Mouse (Mus musculus) hindbrain, embryonic 16.5 days (tissue): ENCODE data around the gene Plac9a. TPM values are rescaled to one million over a fixed set of nuclear protein-coding genes. Genes with fewer than 3 reads are reported as not detected.

ENCODE experiments used
- ATAC-seq: fragments of 200-750 bp; cut with Nextera tagmentation; 2 replicates; pipeline ENCODE4 v1.8.0; 2017; ENCODE audit warnings: moderate TSS enrichment, moderate library complexity
- H3K27ac ChIP-seq: fragments of 300-500 bp; sonication (generic); 2 replicates; pipeline ENCODE4 v1.5.1; 2014; ENCODE audit warnings: low read depth, mild to moderate bottlenecking, control low read depth, low read length, moderate library complexity
- H3K27me3 ChIP-seq: fragments of 300-500 bp; sonication (generic); replicated peaks from 2 replicates; pipeline ENCODE4 v1.6.1; 2014; ENCODE audit warnings: low read length; ENCODE audit not compliant: control insufficient read depth, insufficient read depth
- H3K36me3 ChIP-seq: fragments of 300-500 bp; sonication (generic); 2 replicates; pipeline ENCODE4 v1.6.1; 2014; ENCODE audit warnings: mild to moderate bottlenecking, low read length, moderate library complexity, mixed read lengths; ENCODE audit not compliant: control insufficient read depth, insufficient read depth
- H3K4me1 ChIP-seq: fragments of 300-500 bp; sonication (generic); 2 replicates; pipeline ENCODE4 v1.6.1; 2014; ENCODE audit warnings: low read depth, low read length; ENCODE audit not compliant: control insufficient read depth, insufficient read depth
- H3K4me2 ChIP-seq: fragments of 300-500 bp; sonication (generic); 2 replicates; pipeline ENCODE4 v1.6.1; 2014; ENCODE audit warnings: mild to moderate bottlenecking, low read length, control low read depth, moderate library complexity
- H3K4me3 ChIP-seq: fragments of 300-500 bp; sonication (generic); 2 replicates; pipeline ENCODE4 v1.5.1; 2014; ENCODE audit warnings: mild to moderate bottlenecking, low read length, control low read depth, moderate library complexity
- H3K9ac ChIP-seq: fragments of 300-500 bp; sonication (generic); 2 replicates; pipeline ENCODE4 v1.6.1; 2014; ENCODE audit warnings: low read depth, mild to moderate bottlenecking, control low read depth, low read length, moderate library complexity
- H3K9me3 ChIP-seq: fragments of 300-500 bp; sonication (generic); 2 replicates; pipeline ENCODE4 v1.6.1; 2014; ENCODE audit warnings: mild to moderate bottlenecking, low read length, moderate library complexity; ENCODE audit not compliant: control insufficient read depth
- WGBS: fragments of 180-500 bp; shearing (Covaris S2); extraction: QIAGEN DNeasy Blood & Tissue Kit; methylation state at CpG from one replicate; pipeline ENCODE4 v1.1.7; 2014; 5-methylcytosine and 5-hydroxymethylcytosine counted together
- polyA plus RNA-seq: library from polyadenylated mRNA; unstranded; fragments of >200 nt; fragmentation: Nextera tagmentation; extraction: Ambion mirVana; gene quantifications from 2 replicates; pipeline ENCODE4 v1.2.1, GENCODE M21; 2015

Plac9a gene
- polyA plus RNA-seq, 1 experiment from 2014 or later, result not detected

GRCm38 (mm10) chr14:25842688-25843003, 60.3 kb downstream of the Plac9a start:
- Histone ChIP-seq H3K27me3 (peaks cover 9% of the 10 kb centered on the region), H3K9me3 (no peaks in the 10 kb centered on the region), H3K4me1 (peaks cover 13% of the 10 kb centered on the region), H3K9ac (peak overlapping the region; percentile 55), H3K4me3 (peak overlapping the region; percentile 55), H3K4me2 (peak overlapping the region; percentile 98), H3K27ac (no peak overlapping the region), H3K36me3 (no peaks in the 10 kb centered on the region)
- ATAC-seq, result no peak
- 4% methylated on average over 12 of the region's 12 CpGs for WGBS

- peaks cover 13% of the 10 kb centered on the region for H3K4me1 ChIP-seq
- H3K9me3 ChIP-seq, result no peaks in the 10 kb centered on the region
- H3K27ac ChIP-seq, result no peak within 1 kb of the TSS
- WGBS, result under 1% methylated on average over 54 of the region's 54 CpGs
- H3K9ac ChIP-seq, result peak within 1 kb of the TSS; percentile 55
- no peaks in the 10 kb centered on the region for H3K36me3 ChIP-seq
- H3K4me2 ChIP-seq, result peak within 1 kb of the TSS; percentile 98
- H3K4me3 ChIP-seq, result peak within 1 kb of the TSS; percentile 55
- peak; percentile 50 for ATAC-seq
- peaks cover 9% of the 10 kb centered on the region for H3K27me3 ChIP-seq
Observed at GRCm38 (mm10) chr14:25841991-25842687, 60.8 kb downstream of the Plac9a start, which contains the start of gene Anxa11. TSS of gene Anxa11 (plus strand) at chr14:25842156.

GRCm38 (mm10) chr14:25841579-25841978, 61.3 kb downstream of the Plac9a start:
- Histone ChIP-seq H3K4me1 (peaks cover 13% of the 10 kb centered on the region), H3K27ac (no peak overlapping the region), H3K36me3 (no peaks in the 10 kb centered on the region), H3K27me3 (peaks cover 9% of the 10 kb centered on the region), H3K9ac (peak overlapping the region; percentile 55; the same call in 1 of the 2 replicates), H3K4me3 (peak overlapping the region; percentile 55), H3K9me3 (no peaks in the 10 kb centered on the region), H3K4me2 (peak overlapping the region; percentile 98)
- no peak for ATAC-seq
- WGBS, result 2% methylated on average over 4 of the region's 4 CpGs

- H3K4me3 ChIP-seq, result no peak overlapping the region
Observed at GRCm38 (mm10) chr14:25840961-25841360, 61.9 kb downstream of the Plac9a start.

GRCm38 (mm10) chr14:25839791-25840190, 63.1 kb downstream of the Plac9a start:
- ATAC-seq, result no peak
- H3K9ac ChIP-seq, result no peak overlapping the region
- H3K27ac ChIP-seq, result no peak overlapping the region
- peaks cover 13% of the 10 kb centered on the region for H3K4me1 ChIP-seq
- no peak overlapping the region for H3K4me3 ChIP-seq
- H3K9me3 ChIP-seq, result no peaks in the 10 kb centered on the region
- H3K4me2 ChIP-seq, result no peak overlapping the region
- no peaks in the 10 kb centered on the region for H3K36me3 ChIP-seq
- WGBS, result 70% methylated on average over 7 of the region's 7 CpGs
- peaks cover 9% of the 10 kb centered on the region for H3K27me3 ChIP-seq

More at GRCm38 (mm10) chr14:25840961-25841360, 61.9 kb downstream of the Plac9a start:
- Histone ChIP-seq H3K4me1 (peaks cover 13% of the 10 kb centered on the region), H3K9me3 (no peaks in the 10 kb centered on the region), H3K9ac (no peak overlapping the region), H3K27me3 (peaks cover 9% of the 10 kb centered on the region), H3K36me3 (no peaks in the 10 kb centered on the region), H3K4me2 (no peak overlapping the region), H3K27ac (no peak overlapping the region)
- no peak for ATAC-seq
- WGBS, result 13% methylated on average over 7 of the region's 7 CpGs

GRCm38 (mm10) chr14:25838411-25838810, 64.5 kb downstream of the Plac9a start:
- peaks cover 9% of the 10 kb centered on the region for H3K27me3 ChIP-seq
- 62% methylated on average over 8 of the region's 8 CpGs for WGBS
- no peak overlapping the region for H3K27ac ChIP-seq
- H3K9ac ChIP-seq, result no peak overlapping the region
- H3K36me3 ChIP-seq, result no peaks in the 10 kb centered on the region
- peaks cover 13% of the 10 kb centered on the region for H3K4me1 ChIP-seq
- no peak for ATAC-seq
- H3K4me3 ChIP-seq, result no peak overlapping the region
- H3K4me2 ChIP-seq, result no peak overlapping the region
- no peaks in the 10 kb centered on the region for H3K9me3 ChIP-seq

Other genes with a start within 250 kb of the Plac9a start
- gene Ppif, start 208.9 kb downstream of the Plac9a start, polyA plus RNA-seq, result 34.6 and 45.4 TPM in 2 replicates
- 10.1 and 17.2 TPM in 2 replicates for gene Zcchc24, start 134.1 kb downstream of the Plac9a start, polyA plus RNA-seq
- gene Anxa11, start 60.9 kb downstream of the Plac9a start, polyA plus RNA-seq, result 3.1 and 4.0 TPM in 2 replicates
- gene Tmem254a, start 24.6 kb upstream of the Plac9a start, polyA plus RNA-seq, result 4.7 and 6.7 TPM in 2 replicates
- gene Cphx1, start 35.2 kb upstream of the Plac9a start, polyA plus RNA-seq, result not detected in 2 replicates
- 1.3 and 1.7 TPM in 2 replicates for gene Duxbl1, start 75.5 kb upstream of the Plac9a start, polyA plus RNA-seq
- 8.4 and 8.6 TPM in 2 replicates for gene Gm9780, start 139.6 kb upstream of the Plac9a start, polyA plus RNA-seq
- 31.1 and 32.6 TPM in 2 replicates for gene Tmem254c, start 164.3 kb upstream of the Plac9a start, polyA plus RNA-seq
- gene Cphx2, start 178.4 kb upstream of the Plac9a start, polyA plus RNA-seq, result not detected in 2 replicates
- gene Cphx3, start 179.2 kb upstream of the Plac9a start, polyA plus RNA-seq, result not detected in 2 replicates
- gene Duxbl2, start 215.2 kb upstream of the Plac9a start, polyA plus RNA-seq, result 1.0 and 1.3 TPM in 2 replicates